Mouse (Mus musculus): ENCODE measurements around the gene Nupl1.

GRCm38 (mm10) chr14:60176469-60176890, 74.8 kb downstream of the Nupl1 start:
- TF ChIP-seq CHD2 (IDR thresholded peaks at IDR 0.05; ENCODE audit: low read depth, low read length) (no peak), MAFK (IDR thresholded peaks at IDR 0.05; ENCODE audit: insufficient read depth, low read depth, low read length) (no peak), ZC3H11A (IDR thresholded peaks at IDR 0.05; ENCODE audit: borderline replicate concordance, low read depth, low read length) (no peak)
